Mouse (Mus musculus): Measurements from ENCODE around the gene Gm28374.

Gene Gm28374

GRCm38 (mm10) chr19:6085417-6085879, 3.4 kb upstream of the Gm28374 start:
- peak; percentile 84 for DNase-seq (ENCODE audit: low read depth)

- DNase-seq (ENCODE audit: low read depth) = peak; percentile 98
Observed at GRCm38 (mm10) chr19:6084478-6085248, 2.6 kb upstream of the Gm28374 start, which contains the start of the genes Zfpl1 and Cdca5. Zfpl1 (minus strand) TSS chr19:6084956. Cdca5 (plus strand) TSS chr19:6084983.

DNA sequence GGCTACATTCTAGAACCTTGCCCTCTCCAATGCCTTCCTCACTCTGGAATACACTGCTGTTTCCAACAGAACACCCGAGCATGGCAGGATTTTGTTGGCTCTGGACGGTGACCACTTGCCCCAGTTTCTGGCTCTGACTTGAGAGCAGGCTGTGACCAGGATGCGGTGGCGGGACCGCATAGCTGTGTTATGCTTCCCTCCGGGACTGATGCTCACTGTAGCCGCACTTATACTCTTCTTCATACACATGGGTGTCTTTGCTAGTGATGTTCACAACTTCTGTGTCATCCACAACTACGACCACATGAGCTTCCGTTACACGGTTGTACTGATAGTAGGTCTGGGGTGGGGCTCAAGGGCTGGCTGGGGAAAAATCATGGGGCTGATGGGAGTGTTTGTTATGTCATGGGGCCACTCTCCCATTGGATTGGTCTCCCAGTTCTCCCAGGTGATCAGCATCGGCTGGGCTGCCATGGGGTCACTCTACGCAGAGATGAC, 2.0 kb downstream of the Gm28374 start, which contains the start of gene Tmem262:
Gene Tmem262, plus strand, starts transcription at position 51 of the 498 bp plus-strand sequence.
- no peak for DNase-seq (ENCODE audit: low read depth)

DNA sequence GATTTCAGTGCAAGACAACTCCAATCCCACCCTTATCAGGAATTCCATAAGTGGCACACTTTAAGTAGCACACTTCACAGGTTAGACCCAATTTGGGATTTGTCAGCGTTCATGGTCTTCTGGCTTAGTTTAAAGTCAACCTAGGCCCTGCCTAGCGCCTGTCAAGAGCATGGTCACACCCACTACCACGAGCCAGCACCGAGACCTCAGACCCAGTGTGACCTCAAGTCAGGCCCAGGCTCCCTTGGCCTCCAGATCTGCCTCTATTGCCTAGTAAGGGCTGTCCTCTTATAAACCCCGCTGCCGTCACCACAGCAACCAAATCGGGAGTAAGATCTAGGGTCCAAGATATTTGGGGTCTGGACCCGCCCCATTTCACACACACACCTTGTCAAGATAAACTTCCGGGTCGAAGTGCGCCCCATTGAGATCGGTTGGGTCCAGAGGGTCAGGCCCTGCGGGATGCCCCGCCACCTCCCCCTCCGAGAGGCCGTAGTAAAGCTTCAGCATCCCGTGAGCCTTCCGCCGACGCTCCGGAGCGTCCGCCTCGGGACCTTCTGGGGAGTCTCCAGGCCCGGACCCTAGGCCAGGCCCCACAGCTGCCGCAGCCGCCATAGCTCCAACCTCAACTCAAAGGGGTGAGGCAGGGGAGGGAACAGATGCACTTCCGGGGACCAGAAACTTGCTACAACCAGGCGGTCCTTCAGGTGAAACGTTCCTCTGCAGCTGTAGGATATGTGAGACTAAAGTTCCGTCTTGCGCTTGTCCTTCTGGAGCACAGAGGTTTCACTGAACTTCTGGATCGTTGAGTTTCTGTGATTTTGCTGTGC, 5.3 kb downstream of the Gm28374 start, which contains the start of gene Vps51:
Gene Vps51, minus strand, starts transcription at position 668 of the 830 bp plus-strand sequence.
- DNase-seq (ENCODE audit: low read depth) = peak; percentile 94

DNA sequence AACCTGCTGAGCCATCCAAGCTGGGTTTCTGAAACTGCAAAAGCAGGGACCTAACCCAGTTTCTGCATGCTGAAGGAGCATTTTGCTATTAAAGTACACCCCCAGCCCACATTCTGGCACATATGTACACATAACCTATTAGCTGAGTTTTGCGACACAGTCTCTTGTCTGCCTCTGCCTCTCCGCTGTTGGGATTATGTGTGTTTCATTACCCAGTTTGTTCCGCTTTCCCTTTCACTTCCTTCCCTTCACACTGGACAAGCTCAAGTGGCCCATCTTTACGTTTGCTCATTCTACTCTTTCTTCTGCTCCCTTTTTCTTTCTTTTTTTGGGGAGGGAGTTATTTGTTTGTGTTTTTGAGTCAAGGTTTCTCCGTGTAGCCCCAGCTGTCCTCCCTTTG, 8.2 kb downstream of the Gm28374 start:
- no peak for DNase-seq (ENCODE audit: low read depth)

GRCm38 (mm10) chr19:6071261-6071660, 10.8 kb downstream of the Gm28374 start:
- no peak for DNase-seq (ENCODE audit: low read depth)

- DNase-seq (ENCODE audit: low read depth) = peak; percentile 55
Observed at GRCm38 (mm10) chr19:6070571-6071250, 11.3 kb downstream of the Gm28374 start.

DNA sequence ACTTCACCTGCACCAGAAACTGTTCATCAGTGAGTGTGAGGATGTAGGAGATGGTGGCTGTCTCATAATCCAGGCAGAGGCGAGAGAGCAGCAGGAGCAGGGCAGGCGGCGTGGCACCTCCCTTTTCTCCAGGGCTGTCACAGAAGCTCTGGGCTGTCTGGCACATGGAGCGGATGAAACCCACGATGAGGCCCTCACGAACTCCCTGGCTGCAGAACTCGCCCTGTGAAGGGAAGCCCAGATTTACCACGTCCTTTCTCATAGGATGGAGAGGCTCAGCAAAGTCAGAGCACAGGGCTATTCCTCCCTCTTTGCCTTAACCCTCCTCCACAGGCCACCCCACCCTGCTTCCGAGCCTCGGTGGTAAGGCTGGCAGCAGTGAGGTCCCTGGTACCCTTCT, 12.2 kb downstream of the Gm28374 start:
- no peak for DNase-seq (ENCODE audit: low read depth)

- DNase-seq (ENCODE audit: low read depth) = no peak
Observed at GRCm38 (mm10) chr19:6068951-6069350, 13.1 kb downstream of the Gm28374 start.

- DNase-seq (ENCODE audit: low read depth) = peak; percentile 91
Observed at GRCm38 (mm10) chr19:6067724-6068415, 14.2 kb downstream of the Gm28374 start, which contains the start of gene Tm7sf2. Tm7sf2 (minus strand) TSS chr19:6068373.

- DNase-seq (ENCODE audit: low read depth) = peak; percentile 93
Observed at GRCm38 (mm10) chr19:6067011-6067723, 14.9 kb downstream of the Gm28374 start.

- no peak for DNase-seq (ENCODE audit: low read depth)
Observed at GRCm38 (mm10) chr19:6066571-6066970, 15.5 kb downstream of the Gm28374 start.

- DNase-seq (ENCODE audit: low read depth) = no peak
Observed at GRCm38 (mm10) chr19:6063081-6063480, 19.0 kb downstream of the Gm28374 start.

DNA sequence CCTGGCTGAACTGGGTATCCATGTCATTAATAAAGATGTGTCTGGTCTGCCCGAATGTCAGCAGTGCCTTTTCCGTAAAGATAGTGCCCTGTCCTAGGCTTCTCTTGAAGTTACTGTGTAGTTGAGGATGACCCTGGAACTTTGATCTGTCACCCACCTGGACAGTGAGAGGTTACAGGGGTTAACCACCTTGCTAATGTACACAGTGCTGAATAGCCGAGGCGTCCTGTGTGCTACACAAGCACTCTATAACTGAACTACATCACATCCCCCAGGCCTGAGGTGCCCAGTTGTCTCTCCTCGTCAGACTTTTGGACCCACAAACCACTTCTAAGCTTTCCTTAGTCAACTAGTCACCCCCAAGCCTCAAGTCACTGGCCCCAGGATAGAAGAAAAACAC, 19.6 kb downstream of the Gm28374 start:
- DNase-seq (ENCODE audit: low read depth) = no peak

- DNase-seq (ENCODE audit: low read depth) = peak; percentile 74
Observed at GRCm38 (mm10) chr19:6061641-6062302, 20.3 kb downstream of the Gm28374 start.

DNA sequence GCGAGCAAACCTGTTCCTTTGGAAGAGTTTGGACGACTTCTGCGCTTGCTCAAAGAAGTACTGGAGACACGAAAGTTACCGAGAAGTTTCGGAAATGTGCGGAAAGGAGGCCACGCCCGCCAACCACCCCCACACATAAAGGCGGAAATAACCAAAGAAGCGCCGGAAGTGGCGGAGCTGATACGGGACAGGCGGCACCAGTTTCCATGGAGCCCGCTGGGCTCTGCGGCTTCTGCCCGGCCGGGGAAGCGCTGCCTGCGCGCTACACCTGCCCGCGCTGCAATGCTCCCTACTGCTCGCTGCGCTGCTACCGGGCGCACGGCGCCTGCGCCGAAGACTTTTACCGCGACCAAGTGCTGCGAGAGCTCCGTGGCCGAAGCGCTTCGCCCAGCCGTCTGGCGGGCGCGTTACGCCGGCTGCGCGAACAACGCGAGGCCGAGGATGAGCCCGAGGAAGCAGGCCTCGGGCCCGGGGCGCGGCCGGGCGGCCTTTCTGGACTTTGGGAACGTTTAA, 21.0 kb downstream of the Gm28374 start, which contains the start of gene Znhit2:
Gene Znhit2, plus strand, starts transcription at position 172 of the 513 bp plus-strand sequence.
- DNase-seq (ENCODE audit: low read depth) = peak; percentile 96

- DNase-seq (ENCODE audit: low read depth) = no peak
Observed at GRCm38 (mm10) chr19:6058966-6059365, 23.1 kb downstream of the Gm28374 start.

- no peak for DNase-seq (ENCODE audit: low read depth)
Observed at GRCm38 (mm10) chr19:6058513-6058912, 23.5 kb downstream of the Gm28374 start.

GRCm38 (mm10) chr19:6057313-6058096, 24.6 kb downstream of the Gm28374 start, which contains the start of the genes Mrpl49 and Fau:
Mrpl49 (minus strand) TSS chr19:6057785.
Fau (plus strand) TSS chr19:6057844.
- peak; percentile 99 for DNase-seq (ENCODE audit: low read depth)

Measured in naive thymus-derived CD4-positive, alpha-beta T cell, adult 2 months (primary cell).